Mouse (Mus musculus): ENCODE data around the gene Pdcd6.

The Pdcd6 gene

DNA sequence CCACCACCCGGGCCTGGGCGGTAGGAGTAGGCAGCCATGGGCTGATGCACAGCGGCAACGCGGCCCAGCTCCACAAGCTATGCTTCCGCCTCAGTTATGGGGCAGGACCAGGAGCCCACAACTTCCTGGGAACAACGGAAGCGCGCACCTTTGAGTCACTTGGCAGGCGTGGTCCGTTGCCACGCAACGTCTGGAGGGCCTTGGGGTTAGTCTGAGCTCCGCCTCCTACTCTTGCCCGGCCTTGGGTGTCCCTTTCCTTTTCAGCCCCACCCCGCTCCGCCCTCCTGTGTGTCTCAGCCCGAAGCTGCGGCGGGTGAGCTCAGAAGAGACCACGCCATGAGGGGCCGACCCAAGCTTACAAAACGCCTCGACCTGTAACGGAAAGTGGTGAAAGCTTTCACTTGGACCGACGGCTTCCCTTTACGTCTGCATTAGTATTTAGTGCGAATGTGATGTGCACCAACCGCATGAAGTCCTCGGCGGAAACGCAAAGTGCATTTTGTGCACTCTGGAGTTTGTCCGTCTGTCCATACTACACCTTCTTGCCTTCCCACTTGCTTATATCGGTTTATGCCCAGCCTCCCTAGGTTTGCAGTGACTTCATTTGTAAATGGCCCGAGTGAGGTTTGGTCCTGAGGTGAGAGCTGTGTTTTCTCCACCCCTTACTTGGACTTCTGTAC is at the start of gene Pdcd6:
Gene Pdcd6 (minus strand): TSS at position 411 of the 680 bp plus-strand sequence.
- DNase-seq (ENCODE audit: low spot score in 2 of 2), result peak; percentile 92 to 95

DNA sequence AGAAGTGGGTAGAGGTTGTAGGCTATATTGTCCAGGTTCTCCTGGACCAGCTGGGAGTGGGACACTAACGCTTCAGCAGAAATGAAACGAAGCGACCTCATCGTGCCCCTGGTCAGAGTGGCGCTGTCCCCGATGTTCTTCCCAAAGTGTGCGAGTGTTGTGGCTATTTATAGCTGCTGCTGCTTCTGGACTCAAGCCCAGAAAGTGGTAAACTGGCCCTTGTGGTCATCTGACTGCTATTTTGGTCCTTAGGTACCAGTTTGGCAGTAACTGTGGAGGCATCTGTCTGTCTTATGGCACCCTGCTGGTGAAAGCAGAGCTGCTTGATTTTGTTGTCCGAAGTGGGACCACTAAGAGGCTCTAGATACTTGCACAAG is 46.5 kb upstream of the Pdcd6 start, which contains the start of gene Lrrc14b:
Gene Lrrc14b (minus strand): TSS at position 147 of the 377 bp plus-strand sequence.
- no peak for DNase-seq (ENCODE audit: low spot score in 2 of 2)

DNA sequence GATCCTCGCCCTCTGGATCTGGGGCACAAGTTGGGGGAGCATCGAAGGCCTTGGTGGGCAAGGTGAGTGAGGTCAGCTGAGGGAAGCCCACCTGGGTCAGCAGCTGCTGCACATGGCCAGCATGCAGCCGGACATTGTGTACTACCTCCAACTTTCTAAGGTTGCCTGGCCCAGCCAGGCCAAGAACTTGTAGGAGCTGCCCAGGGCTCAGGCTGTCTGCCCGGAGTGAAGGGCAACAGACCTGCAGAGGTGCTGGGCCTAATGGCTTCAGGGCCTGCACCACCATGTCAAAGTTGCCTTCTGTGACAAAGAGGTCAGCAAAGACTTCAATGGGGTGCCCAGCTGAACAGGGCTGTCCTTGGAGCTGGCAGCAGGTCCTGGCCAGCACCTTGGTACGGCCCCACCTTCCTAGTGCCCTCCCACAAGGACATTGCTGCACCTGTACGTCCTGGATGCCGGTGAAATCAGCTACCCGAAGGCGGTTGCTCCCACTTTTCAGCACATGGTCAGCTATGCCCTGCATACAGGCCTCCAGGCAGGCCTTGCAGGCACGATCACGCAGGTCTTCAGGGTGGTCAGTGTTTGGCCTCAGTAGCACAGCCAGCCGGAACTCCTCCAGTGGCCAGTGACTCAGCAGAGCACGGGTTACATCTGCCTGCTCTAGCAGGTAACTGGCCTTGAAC is 45.9 kb upstream of the Pdcd6 start:
- DNase-seq (ENCODE audit: low spot score in 2 of 2), result no peak

DNA sequence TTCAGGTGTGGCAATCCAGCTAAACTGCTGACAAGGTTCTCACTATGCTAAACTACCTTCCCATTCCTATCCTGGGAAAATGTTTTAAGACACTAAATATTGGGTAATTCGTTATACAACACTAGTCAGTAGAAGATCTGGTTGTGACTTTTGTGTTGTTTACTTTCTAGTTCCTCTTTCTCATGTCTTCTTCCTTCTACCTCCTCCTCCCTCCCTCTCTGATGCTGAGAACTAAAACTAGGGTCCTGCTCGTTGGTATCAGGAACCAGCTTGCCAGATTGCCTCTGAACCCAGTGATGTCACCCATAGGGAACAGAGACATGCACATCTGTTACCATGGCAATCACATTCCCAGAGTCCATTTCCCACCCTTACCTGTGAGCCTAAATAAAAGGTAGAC is 44.8 kb upstream of the Pdcd6 start:
- DNase-seq (ENCODE audit: low spot score in 2 of 2), result no peak

DNA sequence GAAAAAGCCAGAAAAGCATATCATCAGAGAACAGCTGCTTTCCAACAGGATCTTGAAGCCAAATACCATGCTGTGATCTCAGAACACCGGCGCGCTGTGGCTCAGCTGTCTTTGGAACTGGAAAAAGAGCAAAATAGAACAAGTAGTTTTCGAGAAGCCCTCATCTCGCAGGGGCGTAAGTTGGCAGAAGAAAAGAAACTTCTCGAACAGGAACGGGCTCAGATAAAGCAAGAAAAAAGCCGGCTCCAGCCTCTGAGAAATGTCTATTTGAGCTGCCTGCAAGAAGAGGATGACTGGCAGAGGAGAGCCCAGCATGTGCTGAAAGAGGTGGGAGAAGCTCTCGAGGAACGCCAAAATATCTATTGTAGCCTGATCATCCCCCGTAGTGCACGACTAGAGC is 39.1 kb upstream of the Pdcd6 start:
- DNase-seq (ENCODE audit: low spot score in 2 of 2), result no peak

DNA sequence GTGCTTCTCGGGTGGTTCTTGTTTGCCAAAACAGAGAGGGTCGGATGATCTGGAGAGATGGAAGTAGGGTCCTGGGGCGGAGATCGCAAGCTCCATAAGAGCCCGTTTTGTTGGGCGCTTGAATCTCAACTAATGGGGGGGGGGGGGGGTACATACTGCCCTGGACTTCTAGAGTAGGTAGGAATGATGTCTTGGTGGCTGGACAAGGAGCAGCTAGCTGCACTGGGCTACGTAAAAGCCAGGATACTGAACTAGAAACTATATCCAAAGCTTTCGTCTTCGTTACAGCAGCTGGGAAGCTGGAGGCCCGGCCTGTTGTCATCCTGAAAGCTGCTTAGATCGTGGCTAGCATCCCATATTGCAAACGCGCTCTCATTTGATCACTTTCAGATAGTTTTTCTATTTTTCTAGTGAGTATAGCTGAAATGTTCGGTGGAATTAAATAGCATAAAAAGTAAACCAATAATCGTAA is 33.1 kb upstream of the Pdcd6 start:
- peak; percentile 32 to 33 for DNase-seq (ENCODE audit: low spot score in 2 of 2)

DNA sequence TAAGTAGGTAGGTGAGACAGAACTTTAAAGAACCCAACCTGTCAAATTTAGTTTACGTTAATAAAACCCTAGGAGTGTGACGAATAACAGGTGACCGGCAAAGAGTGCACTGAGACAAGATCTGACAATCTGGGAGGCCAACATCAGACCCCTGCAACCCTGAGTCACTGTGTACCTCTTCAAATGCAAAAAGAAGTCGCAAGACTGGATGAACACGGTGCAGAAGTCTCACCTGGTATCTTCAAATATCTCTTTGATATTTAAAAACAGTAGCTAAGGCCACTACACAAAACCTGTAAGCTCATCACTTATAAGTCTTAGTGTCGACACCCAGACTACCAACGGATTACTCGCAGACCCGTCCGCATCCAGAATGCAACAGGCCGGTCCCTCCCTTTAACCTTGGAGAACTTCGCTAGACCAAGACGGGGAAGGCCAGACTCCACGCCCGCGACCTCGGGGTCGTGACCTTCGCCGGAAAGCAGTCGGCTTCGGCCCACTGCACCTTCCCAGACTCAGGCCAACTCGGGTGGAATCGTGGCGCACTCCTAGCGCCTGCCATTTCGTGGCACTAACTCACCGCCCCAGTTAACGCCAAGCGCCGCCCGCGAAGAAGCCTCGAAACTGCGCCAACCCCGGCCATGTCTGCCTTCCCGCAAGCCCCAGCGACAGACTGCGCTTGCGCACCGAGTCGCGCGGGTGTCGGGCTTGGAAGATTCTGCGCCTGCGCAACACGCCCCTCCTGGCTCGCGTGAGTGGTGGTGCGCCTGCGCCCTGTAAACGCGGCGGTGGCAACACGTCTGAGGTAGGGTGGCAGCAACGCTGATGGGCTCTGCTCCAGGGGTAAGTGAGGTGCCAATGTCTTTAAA is 32.4 kb upstream of the Pdcd6 start, which contains the start of the genes Sdha and Ccdc127:
Gene Sdha (minus strand): TSS at position 715 of the 869 bp plus-strand sequence.
Gene Ccdc127 (plus strand): TSS at position 744 of the 869 bp plus-strand sequence.
- DNase-seq (ENCODE audit: low spot score in 2 of 2), result peak; percentile 96 to 98

DNA sequence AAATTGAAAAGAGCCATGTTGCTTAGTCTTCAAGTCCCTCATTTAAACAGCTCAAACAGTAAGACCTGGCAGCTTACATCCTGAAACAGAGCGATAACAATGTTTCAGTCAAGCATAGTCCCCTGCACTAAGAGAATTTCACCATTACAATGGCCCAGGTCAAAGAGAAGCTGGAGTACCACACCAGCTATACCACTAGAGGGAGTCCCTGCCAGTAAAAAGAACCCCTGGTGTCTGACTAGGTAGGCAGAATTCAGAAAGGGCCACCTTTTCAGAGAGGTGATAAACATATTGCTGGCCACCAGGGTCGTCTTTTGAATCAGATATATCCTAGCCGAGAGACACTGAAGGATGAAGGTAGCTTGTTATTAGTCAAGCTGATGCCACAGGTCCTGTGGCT is 23.7 kb upstream of the Pdcd6 start:
- no peak for DNase-seq (ENCODE audit: low spot score in 2 of 2)

DNA sequence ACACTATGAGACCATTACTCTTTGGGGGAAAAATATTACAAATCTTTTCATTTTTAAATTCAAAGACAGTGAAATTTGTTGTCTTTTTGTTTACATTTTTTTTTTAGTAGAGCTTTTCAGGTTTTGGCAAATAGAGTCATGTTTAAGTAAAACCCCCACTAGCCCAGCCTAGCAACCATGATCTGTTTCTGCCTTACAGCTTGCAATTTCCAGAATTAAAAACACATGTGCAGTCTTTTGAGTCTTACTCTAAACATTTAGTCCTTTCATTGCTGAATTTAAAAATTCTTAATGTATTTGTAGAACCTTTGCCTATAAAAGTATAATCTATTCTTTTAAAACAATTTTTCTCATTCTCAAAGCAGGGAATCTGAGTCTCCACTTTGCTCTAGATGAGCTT is 11.9 kb upstream of the Pdcd6 start:
- DNase-seq (ENCODE audit: low spot score in 2 of 2), result no peak

DNA sequence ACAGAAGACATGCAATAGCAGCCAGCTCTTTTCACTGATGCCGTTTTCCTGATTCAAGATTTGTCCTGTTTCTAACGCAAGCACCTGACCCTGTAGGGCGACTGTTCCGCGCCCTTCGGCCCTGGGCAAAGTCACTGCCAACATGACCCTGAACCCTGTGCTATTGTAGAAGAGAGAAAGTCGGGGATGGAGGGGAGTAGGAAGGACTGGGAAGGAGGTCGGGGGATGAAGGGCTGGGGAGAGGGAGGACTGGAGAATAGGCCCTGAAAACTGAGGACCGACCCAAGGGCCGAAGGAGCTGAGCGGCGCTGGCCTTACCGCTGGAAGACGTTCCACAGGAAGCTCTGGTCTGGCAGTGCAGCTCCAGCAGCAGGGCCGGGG is 601 bp downstream of the Pdcd6 start:
- DNase-seq (ENCODE audit: low spot score in 2 of 2), result peak; percentile 26 to 29

DNA sequence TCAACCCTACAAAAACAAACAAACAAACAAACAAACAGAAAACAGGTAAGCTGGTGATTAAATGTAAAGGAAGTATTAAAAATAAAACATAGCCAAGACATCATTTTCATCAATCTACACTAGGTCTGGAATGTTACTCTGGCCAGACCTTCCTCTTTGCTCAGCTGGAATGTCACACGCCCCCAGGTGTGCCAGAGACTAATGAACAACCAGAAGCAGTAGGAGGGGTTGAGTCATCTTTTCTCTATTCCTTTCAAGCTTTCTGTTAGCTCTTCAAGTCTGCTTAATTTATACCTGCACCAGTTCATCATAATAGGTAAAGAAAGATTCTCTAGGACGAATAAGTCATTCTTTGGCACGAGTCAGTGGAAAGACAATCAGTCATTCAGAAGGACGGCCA is 994 bp downstream of the Pdcd6 start:
- DNase-seq (ENCODE audit: low spot score in 2 of 2), result no peak

DNA sequence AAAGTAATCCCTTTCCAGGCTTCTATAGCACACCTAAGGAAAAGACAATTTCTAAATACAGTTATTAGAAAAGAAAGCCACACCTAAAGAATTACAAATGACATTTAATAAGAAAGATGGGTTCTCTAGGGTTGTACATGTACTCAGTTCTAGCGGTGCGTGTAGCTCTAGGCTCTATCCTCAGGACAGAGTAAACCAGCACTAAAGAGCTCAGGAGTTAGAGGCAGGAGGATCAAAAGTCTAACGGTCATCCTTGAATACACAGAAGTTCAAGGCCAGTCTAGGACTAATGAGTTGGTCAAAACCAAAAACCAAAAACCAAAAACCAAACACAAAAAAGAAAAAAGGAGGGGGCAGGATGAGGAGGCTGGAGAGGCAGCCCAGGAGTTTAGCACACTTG is 2.8 kb downstream of the Pdcd6 start:
- no peak for DNase-seq (ENCODE audit: low spot score in 2 of 2)

DNA sequence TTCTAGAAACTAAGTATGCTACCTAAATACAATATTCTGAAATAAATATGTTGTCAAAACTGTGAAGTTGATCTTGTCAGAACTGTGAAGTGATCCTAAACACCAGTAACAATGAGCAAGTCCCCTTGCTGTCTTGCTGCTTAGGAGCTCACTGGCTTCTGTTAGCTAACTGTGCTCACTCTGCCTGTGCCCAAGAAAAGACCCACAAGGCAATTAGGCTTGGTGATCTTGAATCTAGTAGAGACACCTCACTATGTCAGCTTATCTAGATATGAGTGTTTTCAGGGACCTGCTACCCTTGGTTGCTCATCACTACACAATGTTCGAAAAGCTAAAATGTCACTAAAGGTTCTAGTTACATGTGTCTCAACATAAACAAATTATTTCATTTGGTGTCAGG is 11.6 kb downstream of the Pdcd6 start:
- no peak for DNase-seq (ENCODE audit: low spot score in 2 of 2)

DNA sequence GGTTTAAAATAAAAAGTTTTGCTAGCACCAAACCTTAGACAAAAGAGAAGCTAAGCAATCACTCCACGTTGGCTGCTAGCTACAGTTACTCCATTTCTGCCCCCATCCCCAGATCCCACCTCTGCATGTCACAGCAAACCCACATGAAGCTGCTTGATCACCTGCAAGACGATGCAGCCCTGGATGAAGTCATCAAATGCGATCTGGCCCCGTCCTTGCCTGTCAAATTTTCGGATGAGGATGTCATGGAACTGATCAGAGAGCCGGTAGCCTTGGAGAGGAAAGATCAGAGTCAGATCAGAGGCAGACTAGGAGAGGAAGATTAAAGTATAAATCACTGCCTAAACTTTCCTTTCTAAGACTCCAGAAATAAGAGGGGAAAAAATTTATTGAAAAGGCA is 12.0 kb downstream of the Pdcd6 start:
- no peak for DNase-seq (ENCODE audit: low spot score in 2 of 2)

DNA sequence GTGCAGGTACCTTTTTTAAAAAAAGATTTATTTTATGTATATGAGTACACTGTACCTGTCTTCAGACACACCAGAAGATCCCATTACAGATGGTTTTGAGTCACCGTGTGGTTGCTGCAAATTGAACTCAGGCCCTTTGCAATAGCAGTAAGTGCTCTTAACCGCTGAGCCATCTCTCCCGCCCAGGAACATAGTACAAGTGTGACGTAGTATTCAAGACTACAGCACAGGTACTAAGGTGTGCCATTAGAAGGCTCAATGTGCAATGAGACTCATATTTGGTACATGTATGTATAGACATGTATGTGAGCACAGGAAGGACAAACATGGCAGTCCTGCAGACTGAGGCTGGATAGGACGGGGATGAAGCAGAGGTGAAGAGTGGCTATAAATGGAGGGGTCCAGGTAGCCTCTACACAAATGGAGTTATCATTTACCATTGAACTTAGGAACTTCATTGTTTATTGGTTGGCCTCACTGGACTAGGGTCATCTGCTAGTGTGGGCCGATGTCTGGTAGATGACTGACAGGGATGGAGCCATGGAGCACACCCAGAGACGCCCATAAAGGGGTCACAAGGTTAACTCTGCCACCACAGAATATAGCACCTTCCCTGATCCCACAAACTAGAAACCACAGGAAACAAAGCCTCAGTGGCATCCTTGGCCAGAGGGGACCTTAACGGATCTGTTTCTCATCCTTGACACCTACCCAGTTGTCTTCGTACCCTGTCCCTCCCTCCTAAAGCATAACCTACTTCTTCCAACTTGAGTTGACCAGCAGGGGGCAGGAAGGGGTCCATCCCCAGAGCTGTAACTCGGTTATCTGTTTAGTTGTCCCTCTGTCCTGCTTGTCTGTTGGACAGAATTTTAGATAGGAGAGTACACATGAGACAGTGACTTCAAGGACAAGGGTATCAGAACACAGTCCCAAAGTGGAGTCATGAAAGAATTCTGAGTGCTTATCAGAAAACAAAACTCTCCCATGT is 15.0 kb downstream of the Pdcd6 start:
- no peak for DNase-seq (ENCODE audit: low spot score in 2 of 2)

DNA sequence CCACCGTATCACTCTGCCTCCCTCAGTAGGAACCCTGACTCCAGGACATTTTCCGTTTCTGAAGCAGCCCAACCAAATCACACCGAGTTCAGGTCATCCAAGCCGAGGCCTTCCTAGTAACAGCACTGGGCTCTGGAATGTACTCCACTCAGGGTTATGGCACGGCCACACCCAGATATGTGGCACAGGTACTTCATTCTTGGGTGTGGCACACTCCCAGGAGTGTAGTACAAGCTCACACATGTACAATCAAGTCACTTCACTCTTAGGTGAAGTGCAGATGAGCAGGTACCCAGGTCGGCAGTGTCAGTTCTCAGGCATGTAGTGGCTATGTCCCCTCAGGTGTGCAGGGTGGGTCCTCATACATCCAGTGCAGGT is 15.8 kb downstream of the Pdcd6 start:
- peak in 1 of 2 experiments; percentile 26 for DNase-seq (ENCODE audit: low spot score in 2 of 2)

DNA sequence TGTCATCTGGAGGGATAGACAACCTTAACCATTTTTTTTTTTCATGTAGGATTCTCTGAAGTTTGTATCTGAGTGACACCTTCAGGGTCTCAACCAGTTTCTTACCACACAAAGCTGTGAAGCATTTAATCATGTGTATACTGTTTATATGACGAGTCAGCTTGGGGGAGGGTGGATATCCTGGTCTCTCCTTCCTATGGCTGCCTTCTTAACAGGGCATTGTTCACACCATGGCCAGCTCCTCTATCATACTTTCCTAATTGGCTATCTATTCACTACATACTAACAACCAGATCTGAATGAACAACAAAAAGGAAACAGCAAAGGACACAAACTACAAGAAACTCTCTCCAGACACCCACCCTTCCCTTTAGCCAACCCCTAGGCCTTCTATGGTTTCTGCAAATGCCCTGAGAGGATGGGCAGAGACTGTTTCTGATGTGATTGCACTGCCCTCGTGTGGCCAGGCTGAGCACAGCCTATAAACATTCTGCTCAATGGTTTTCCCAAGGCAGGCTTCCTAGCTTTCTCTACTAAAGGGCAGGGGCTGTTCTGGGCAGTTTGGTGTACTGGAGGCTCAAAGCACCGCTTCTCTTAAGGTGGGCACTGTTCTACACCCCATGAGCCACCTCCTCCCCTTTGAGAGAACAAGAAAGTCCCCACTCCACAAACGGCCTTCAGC is 16.3 kb downstream of the Pdcd6 start:
- DNase-seq (ENCODE audit: low spot score in 2 of 2), result peak; percentile 76 to 86

DNA sequence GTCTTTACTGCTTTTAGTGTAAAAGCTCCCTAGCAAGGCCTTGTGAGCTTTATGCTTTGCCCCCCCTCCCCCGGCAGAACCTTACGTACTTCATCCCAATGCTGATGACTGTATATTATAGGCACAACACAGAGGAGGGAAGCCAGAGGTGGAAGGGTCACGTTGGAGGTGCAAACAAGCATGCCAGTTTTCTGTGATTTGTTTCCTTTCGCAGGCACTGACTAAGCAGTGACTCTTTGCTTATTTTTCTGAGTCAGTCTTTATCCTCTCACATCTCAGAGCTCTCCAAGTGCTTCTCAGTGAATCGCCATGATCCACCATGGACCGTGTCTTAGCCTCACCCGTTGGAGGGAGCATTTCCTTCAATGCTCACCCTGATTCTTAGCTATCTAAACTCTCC is 21.0 kb downstream of the Pdcd6 start:
- no peak for DNase-seq (ENCODE audit: low spot score in 2 of 2)

DNA sequence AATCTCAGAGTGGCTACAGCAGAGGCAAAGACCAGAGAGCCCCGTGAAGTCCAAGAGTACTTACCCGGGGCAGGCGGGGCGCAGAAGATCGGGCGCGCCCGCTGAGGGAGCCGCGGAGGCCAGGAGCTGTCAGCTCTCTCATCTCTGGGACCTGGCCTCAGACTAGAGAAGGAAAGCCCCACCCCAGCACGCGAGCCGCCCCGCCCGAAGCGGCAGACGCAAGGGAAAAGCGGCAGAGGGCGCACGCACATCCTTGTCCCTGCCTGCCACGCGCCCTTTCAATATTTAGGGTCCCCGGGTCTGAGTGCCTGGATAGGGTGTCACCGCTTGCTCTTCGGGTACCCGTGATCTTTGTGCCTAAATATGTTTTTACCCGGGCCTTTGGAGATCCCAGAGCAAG is 25.2 kb downstream of the Pdcd6 start, which contains the start of gene Ahrr:
Gene Ahrr (minus strand): TSS at position 165 of the 400 bp plus-strand sequence.
- peak; percentile 29 to 57 for DNase-seq (ENCODE audit: low spot score in 2 of 2)

DNA sequence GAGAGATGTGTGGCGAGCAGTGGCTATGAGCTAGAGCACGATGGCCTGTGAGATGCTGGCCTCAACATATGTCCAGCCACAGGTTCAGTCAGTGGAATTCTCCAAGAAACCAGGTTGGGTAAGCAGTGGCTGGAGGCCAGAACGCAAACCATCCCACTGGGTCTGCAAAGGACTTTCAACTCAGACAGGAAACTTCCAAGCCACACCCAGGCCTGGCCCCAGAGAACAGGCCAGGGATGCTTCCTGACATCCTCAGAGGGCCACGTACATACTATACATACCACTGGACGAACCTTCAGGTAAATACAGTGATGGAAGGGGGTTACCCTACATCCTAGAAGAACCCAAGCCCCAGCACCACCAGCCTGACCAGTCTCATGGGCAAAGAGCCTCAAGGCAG is 27.7 kb downstream of the Pdcd6 start:
- DNase-seq (ENCODE audit: low spot score in 2 of 2), result no peak

Data from right cerebral cortex, postnatal 10 days (tissue).